Mouse (Mus musculus) neural tube, embryonic 14.5 days (tissue): ENCODE results near the gene Atf3. TPM values are rescaled to one million over a fixed set of nuclear protein-coding genes. Genes with fewer than 3 reads are reported as not detected.

Experiments used
- ATAC-seq: fragments of 200-750 bp; cut with Nextera tagmentation; 2 replicates; pipeline ENCODE4 v1.8.0; 2017; ENCODE audit warnings: low read depth, mild to moderate bottlenecking, moderate TSS enrichment, moderate library complexity
- H3K27ac ChIP-seq: fragments of 300-500 bp; sonication (generic); 2 replicates; pipeline ENCODE4 v1.5.1; 2014; ENCODE audit warnings: low read depth, mild to moderate bottlenecking, control low read depth, low read length, moderate library complexity, mixed read lengths
- H3K27me3 ChIP-seq: fragments of 300-500 bp; sonication (generic); 2 replicates; pipeline ENCODE4 v1.6.1; 2014; ENCODE audit warnings: low read length; ENCODE audit not compliant: control insufficient read depth, insufficient read depth
- H3K36me3 ChIP-seq: fragments of 300-500 bp; sonication (generic); 2 replicates; pipeline ENCODE4 v1.6.1; 2014; ENCODE audit warnings: low read length, mixed read lengths; ENCODE audit not compliant: control insufficient read depth, insufficient read depth
- H3K4me1 ChIP-seq: fragments of 300-500 bp; sonication (generic); 2 replicates; pipeline ENCODE4 v1.6.1; 2014; ENCODE audit warnings: low read length; ENCODE audit not compliant: control insufficient read depth, insufficient read depth
- H3K4me2 ChIP-seq: fragments of 300-500 bp; sonication (generic); 2 replicates; pipeline ENCODE4 v1.6.1; 2014; ENCODE audit warnings: mild to moderate bottlenecking, low read depth, low read length, control low read depth
- H3K4me3 ChIP-seq: fragments of 300-500 bp; sonication (generic); 2 replicates; pipeline ENCODE4 v1.5.1; 2014; ENCODE audit warnings: low read depth, low read length, control low read depth, mixed read lengths
- H3K9ac ChIP-seq: fragments of 300-500 bp; sonication (generic); replicated peaks from 2 replicates; pipeline ENCODE4 v1.6.1; 2014; ENCODE audit warnings: low read depth, mild to moderate bottlenecking, control low read depth, low read length, mixed read lengths
- H3K9me3 ChIP-seq: fragments of 300-500 bp; sonication (generic); 2 replicates; pipeline ENCODE4 v1.6.1; 2016; ENCODE audit warnings: low read length; ENCODE audit not compliant: control insufficient read depth
- WGBS: fragments of 180-500 bp; shearing (Covaris S2); extraction: QIAGEN DNeasy Blood & Tissue Kit; methylation state at CpG from one replicate; pipeline ENCODE4 v1.1.7; 2014; 5-methylcytosine and 5-hydroxymethylcytosine counted together
- polyA plus RNA-seq: library from polyadenylated mRNA; unstranded; fragments of >200 nt; fragmentation: Nextera tagmentation; extraction: Ambion mirVana; gene quantifications from 2 replicates; pipeline ENCODE4 v1.2.1, GENCODE M21; 2014

The Atf3 gene
- polyA plus RNA-seq, 1 experiment from 2014 or later = 0.66 TPM

- 73% methylated on average over 11 of the region's 11 CpGs for WGBS
- Histone ChIP-seq H3K27me3 (no peaks in the 10 kb centered on the region), H3K9ac (no peak overlapping the region), H3K4me3 (no peak overlapping the region), H3K4me2 (no peak overlapping the region), H3K36me3 (no peaks in the 10 kb centered on the region), H3K9me3 (no peaks in the 10 kb centered on the region), H3K27ac (no peak overlapping the region), H3K4me1 (no peaks in the 10 kb centered on the region)
- no peak for ATAC-seq
Observed at GRCm38 (mm10) chr1:191256566-191257350, 38.9 kb upstream of the Atf3 start.

GRCm38 (mm10) chr1:191256134-191256533 lies 38.3 kb upstream of the Atf3 start:
- no peaks in the 10 kb centered on the region for H3K36me3 ChIP-seq
- no peaks in the 10 kb centered on the region for H3K9me3 ChIP-seq
- no peak overlapping the region for H3K9ac ChIP-seq
- H3K27ac ChIP-seq = no peak overlapping the region
- 90% methylated on average over 5 of the region's 5 CpGs for WGBS
- no peak overlapping the region for H3K4me2 ChIP-seq
- H3K4me1 ChIP-seq = no peaks in the 10 kb centered on the region
- ATAC-seq = no peak
- H3K4me3 ChIP-seq = no peak overlapping the region
- no peaks in the 10 kb centered on the region for H3K27me3 ChIP-seq

DNA sequence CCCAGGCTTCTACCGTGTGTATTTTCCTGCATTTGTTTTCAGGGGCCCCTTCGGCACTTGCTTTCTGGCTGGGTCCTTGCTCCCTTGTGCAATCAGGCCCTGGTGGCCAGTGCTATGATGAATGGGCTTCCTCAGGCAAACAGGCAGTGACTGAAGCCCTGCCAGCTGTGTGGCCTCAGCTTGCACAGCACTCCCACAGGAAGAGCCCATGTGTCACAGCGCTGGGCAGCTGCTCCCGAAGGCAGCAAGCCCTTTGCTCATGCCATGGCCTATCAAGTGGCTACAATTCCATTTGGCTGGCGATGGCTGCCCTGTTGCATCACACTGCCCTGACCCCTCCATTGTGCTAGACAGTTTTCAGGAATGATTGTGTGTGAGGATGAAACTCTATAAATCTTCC lies 36.6 kb upstream of the Atf3 start:
- H3K9ac ChIP-seq = no peak overlapping the region
- WGBS = 59% methylated on average over 5 of the region's 5 CpGs
- H3K9me3 ChIP-seq = no peaks in the 10 kb centered on the region
- no peak overlapping the region for H3K4me2 ChIP-seq
- no peaks in the 10 kb centered on the region for H3K4me1 ChIP-seq
- H3K27me3 ChIP-seq = no peaks in the 10 kb centered on the region
- no peak overlapping the region for H3K4me3 ChIP-seq
- H3K27ac ChIP-seq = no peak overlapping the region
- H3K36me3 ChIP-seq = no peaks in the 10 kb centered on the region
- no peak for ATAC-seq

DNA sequence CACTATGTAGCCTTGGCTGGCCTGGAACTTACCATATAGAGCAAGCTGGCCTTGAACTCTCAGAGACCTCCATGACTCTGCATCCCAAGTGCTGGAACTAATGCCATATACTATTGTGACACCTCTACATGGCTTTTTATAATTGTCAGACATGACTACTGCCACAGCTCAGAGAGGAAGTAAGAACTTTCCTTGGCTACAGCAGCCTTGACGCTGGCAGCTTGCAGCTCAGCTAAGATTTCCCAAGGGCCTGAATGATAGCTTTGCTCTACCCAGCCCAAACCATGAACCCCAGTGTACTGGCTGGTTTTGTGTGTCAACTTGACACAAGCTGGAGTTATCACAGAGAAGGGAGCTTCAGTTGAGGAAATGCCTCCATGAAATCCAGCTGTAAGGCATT lies 35.8 kb upstream of the Atf3 start:
- no peak for ATAC-seq
- no peak overlapping the region for H3K27ac ChIP-seq
- WGBS = 90% methylated on average over 1 of the region's 1 CpGs
- H3K9ac ChIP-seq = no peak overlapping the region
- no peak overlapping the region for H3K4me3 ChIP-seq
- H3K27me3 ChIP-seq = no peaks in the 10 kb centered on the region
- H3K4me2 ChIP-seq = no peak overlapping the region
- no peaks in the 10 kb centered on the region for H3K9me3 ChIP-seq
- no peaks in the 10 kb centered on the region for H3K36me3 ChIP-seq
- H3K4me1 ChIP-seq = no peaks in the 10 kb centered on the region

DNA sequence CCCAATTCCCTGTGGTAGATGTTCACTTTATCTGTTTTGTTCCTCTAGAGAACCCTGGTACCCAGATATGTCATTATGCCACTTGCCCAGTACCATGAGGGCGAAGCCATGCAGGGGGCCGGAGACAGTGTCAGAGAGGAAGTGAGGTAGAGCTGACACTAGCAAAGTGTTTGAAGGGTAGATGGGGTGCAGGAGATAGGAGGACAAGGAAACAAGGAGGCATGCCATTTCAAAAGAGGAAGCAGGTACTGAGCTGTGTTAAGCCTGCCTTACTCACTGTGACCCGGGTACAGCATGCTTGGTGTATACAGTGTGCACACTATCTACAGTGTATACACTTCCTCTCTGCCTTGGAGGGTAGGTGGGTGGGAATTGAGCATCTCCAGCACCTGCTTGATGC lies 32.1 kb upstream of the Atf3 start:
- ATAC-seq = no peak
- Histone ChIP-seq H3K9me3 (no peaks in the 10 kb centered on the region), H3K27me3 (no peaks in the 10 kb centered on the region), H3K36me3 (no peaks in the 10 kb centered on the region), H3K4me1 (no peaks in the 10 kb centered on the region), H3K9ac (no peak overlapping the region), H3K4me2 (no peak overlapping the region), H3K27ac (no peak overlapping the region), H3K4me3 (no peak overlapping the region)
- 96% methylated on average over 3 of the region's 3 CpGs for WGBS

DNA sequence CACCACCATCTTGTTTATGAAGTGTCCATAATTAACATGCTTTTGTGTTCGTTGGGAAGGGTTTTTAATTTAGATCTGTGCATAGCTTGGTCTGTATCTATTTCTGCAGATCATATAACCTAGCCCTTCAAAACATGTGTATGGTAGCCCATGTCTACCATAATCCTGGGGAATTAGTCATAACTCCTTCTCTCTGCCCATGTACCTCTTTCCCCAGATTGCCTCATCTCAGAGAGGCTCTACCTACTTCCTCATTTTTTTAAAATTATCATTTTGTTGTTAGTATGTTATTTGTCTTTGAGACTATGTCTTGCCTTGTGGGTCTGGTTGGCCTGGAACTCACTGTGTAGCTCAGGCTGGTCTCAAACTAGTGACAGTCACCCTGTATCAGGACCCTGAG lies 30.6 kb upstream of the Atf3 start:
- Histone ChIP-seq H3K9me3 (no peaks in the 10 kb centered on the region), H3K4me2 (no peak overlapping the region), H3K4me1 (no peaks in the 10 kb centered on the region), H3K27ac (no peak overlapping the region), H3K9ac (no peak overlapping the region), H3K27me3 (no peaks in the 10 kb centered on the region), H3K4me3 (no peak overlapping the region), H3K36me3 (no peaks in the 10 kb centered on the region)
- 64% methylated on average over 1 of the region's 1 CpGs for WGBS
- ATAC-seq = no peak

DNA sequence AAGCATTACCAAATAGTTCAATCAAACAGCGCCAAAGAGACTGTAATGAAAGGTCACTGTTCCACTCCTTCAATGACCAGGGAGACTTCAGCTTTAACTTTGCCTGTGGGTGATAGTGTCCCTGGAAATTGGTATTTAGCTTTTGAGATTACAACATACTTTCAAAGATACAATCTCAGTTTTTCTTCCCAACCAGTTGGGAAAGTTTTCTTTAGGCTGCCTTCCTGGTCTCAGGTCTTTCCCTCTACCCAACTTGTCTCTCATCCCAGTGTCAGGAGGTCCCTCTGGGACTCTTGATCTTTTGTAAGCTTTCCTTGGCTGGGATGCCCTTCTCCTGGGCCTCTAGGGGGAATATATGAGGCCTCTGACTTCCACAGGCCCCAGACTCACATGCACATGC lies 29.7 kb upstream of the Atf3 start:
- H3K4me2 ChIP-seq = no peak overlapping the region
- no peak overlapping the region for H3K4me3 ChIP-seq
- H3K9me3 ChIP-seq = no peaks in the 10 kb centered on the region
- no peaks in the 10 kb centered on the region for H3K36me3 ChIP-seq
- H3K4me1 ChIP-seq = 0 out of 2 replicates have a peak, but pooled peaks cover 2% of the 10 kb centered on the region
- H3K9ac ChIP-seq = no peak overlapping the region
- no peaks in the 10 kb centered on the region for H3K27me3 ChIP-seq
- ATAC-seq = no peak
- WGBS = 94% methylated on average over 1 of the region's 1 CpGs
- H3K27ac ChIP-seq = no peak overlapping the region

- Histone ChIP-seq H3K4me2 (no peak overlapping the region), H3K4me3 (no peak overlapping the region), H3K36me3 (no peaks in the 10 kb centered on the region), H3K27ac (no peak overlapping the region), H3K9ac (no peak overlapping the region), H3K4me1 (0 out of 2 replicates have a peak, but pooled peaks cover 2% of the 10 kb centered on the region), H3K27me3 (no peaks in the 10 kb centered on the region), H3K9me3 (no peaks in the 10 kb centered on the region)
- no peak for ATAC-seq
- WGBS = 91% methylated on average over 4 of the region's 4 CpGs
Observed at GRCm38 (mm10) chr1:191243855-191244254, 26.0 kb upstream of the Atf3 start.

DNA sequence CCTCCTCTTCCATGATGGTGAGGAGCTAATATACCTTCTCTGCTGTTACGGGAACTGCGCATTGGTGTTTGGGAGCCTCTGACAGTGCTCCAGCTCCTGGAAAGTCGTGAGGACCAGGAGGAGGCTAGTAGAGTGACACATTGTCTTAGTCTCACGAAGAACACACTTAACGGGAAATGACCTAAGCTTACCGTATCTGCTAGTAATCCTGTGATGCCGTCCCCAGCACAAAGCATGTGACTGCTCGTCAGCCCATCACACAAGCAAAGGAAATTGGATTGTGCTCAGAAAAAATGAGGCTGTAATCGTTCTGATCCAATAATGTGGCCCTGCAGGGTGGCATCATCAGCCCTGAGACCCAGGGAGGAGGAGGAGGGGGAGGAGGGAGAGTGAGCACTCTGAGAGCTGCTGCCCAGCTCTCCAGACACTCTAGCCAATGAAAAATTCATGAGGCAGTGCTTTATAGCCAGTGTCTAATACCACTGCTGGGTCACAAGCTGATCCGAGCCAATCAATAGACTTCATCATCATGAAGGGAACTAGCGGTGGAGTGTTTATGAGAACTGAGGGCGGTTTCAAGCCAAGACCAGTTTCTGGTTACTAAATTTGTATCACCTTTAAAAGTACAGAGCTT lies 24.3 kb upstream of the Atf3 start:
- Histone ChIP-seq H3K27me3 (no peaks in the 10 kb centered on the region), H3K4me1 (0 out of 2 replicates have a peak, but pooled peaks cover 2% of the 10 kb centered on the region), H3K9me3 (no peaks in the 10 kb centered on the region), H3K36me3 (no peaks in the 10 kb centered on the region), H3K27ac (peak overlapping the region; percentile 61; the same call in 1 of the 2 replicates), H3K4me3 (no peak overlapping the region), H3K4me2 (no peak overlapping the region), H3K9ac (no peak overlapping the region)
- WGBS = 50% methylated on average over 12 of the region's 12 CpGs
- ATAC-seq = peak; percentile 90
